Mouse (Mus musculus) retina, adult 2 months (tissue): Measurements from ENCODE around the gene Maml1.
A peak's percentile ranks its signal among the peaks of the same experiment; 100 is the strongest.

ENCODE experiments used
- DNase-seq: peaks from one replicate; pipeline ENCODE4 v3.0.0-alpha.2; 2012; ENCODE audit warnings: low read depth, low spot score

Maml1 gene

DNA sequence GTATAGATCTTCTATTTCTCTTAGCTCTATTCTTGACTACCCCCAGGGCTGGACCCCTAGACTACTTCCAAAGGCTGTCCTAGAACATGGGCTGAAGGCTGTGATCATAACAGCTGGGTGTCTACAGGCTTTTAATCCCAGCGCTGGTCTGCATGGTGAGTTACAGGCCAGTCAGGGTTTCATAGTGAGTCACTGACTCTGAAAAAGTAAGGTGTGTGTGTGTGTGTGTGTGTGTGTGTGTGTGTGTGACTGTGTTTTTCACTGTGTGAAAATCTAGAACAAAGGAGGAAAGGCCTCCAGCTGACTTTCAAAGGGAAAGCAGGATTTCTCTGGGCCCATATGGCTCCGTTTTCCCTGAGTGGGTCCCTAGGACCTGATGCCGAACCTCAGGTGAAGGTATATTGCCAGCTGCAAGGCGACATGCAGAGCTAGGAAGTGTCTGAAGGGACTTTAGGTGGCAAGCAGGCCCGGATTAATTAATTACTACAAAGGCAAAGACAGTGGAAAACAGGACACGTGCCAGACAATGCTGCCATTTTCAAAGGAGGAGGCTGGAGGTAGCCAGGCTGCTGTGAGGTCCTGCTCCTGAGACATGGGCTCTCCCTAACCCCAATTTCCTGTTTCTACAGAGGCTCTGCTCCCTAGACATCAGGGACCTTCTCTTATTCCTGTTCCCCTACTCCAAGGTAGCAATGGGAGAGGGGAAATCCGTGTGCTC, 69.4 kb downstream of the Maml1 start:
- no peak for DNase-seq

DNA sequence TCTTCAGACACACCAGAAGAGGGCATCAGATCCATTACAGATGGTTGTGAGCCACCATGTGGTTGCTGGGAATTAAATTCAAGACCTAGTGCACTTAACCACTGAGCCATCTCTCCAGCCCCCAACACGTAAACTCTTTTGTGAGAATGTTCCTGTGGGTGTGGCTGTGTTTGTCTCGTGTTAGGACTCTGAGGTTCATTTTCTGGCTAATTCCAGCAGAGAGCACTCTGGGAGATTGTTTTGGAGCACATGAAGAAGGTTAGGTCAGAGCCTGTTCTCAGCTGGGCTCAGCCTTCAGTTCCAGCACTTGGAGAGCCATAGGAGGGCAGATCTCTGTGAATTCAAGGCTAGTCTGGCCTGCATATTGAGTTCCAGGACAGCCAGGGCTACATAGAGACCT, 72.3 kb downstream of the Maml1 start:
- DNase-seq = no peak

DNA sequence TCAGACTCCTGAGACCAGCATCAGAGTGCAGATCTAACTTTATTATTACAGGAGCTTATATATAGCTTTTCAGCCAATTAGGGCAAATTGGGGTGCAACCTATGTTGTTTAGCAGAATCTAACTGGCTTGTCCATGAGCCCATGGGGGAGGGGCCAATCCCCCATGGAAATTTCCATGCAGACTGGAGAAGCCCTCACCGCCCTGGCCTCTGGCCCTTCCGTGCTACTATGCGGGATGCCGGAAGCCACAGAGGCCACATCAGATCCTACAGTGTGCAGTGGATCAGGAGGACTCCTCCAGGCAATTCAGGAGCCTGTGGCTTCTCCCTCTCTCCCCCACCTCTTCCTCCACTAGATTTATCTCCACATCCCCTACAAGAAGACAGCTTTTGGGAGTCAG, 74.3 kb downstream of the Maml1 start:
- DNase-seq = no peak

DNA sequence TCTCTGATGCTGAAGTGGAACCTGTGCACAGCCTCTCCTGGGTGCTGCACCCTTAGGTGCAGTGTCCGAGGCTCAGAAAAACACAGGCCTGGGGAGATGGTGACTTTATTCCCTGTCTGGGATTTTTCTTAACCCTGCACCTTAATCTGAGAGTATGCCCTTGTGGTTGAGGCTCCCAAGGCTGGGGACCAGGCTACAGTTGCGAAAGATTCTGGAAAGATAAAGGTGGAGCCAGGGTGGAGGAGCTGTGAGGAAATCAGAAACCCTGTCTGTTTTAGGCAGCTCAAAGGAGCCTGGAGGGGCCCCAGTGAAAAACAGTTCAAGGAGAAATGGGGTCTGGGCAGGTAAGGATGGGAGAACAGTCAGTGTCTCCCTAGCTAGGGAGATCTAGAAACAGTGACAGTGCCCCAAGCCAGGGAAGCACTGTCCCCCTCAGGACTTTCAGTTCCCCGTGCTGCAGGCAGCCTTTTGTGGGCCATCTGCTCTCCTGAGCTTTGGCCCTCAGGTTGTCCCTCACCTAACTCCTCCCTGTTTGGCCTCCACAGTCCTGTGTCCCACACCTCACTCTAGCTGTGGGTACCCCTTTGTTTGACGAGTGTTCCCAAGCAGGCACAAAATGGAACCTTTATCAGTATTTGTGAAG, 75.3 kb downstream of the Maml1 start:
- DNase-seq = no peak

DNA sequence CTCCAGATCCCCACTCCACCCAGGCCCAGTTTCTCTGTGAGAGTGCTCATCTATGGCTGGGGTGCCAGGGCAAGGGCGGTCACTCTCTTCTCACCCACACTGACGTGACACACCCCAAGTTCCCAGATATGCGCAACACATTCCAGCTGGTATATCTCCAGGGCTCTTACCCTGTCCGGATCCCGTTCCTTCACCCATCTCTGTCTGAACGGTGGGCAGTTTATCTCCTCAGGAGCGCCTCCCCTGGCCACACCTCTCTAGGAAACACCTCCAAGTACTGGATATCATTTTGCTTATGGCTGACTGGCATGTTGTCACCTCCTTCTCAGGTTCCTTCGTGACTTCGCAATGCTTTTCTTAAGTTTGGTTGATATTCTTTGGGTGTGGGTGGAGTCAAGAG, 76.5 kb downstream of the Maml1 start:
- DNase-seq = no peak

DNA sequence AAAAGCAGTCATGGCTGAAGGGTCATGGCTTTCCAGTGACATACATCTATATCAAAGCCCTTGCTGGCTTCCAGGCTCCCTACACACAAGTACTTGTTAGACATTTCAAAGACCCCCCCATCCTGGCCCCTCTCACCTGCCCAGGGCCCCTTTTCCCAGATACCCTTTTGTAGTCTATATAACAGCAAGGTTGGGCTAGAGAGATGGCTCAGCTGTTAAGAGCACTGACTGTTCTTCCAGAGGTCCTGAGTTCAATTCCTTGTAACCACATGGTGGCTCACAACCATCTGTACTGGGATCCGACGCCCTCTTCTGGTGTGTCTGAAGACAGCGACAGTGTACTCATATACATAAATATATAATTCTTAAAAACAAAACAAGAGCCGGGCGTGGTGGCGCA, 77.5 kb downstream of the Maml1 start:
- no peak for DNase-seq

DNA sequence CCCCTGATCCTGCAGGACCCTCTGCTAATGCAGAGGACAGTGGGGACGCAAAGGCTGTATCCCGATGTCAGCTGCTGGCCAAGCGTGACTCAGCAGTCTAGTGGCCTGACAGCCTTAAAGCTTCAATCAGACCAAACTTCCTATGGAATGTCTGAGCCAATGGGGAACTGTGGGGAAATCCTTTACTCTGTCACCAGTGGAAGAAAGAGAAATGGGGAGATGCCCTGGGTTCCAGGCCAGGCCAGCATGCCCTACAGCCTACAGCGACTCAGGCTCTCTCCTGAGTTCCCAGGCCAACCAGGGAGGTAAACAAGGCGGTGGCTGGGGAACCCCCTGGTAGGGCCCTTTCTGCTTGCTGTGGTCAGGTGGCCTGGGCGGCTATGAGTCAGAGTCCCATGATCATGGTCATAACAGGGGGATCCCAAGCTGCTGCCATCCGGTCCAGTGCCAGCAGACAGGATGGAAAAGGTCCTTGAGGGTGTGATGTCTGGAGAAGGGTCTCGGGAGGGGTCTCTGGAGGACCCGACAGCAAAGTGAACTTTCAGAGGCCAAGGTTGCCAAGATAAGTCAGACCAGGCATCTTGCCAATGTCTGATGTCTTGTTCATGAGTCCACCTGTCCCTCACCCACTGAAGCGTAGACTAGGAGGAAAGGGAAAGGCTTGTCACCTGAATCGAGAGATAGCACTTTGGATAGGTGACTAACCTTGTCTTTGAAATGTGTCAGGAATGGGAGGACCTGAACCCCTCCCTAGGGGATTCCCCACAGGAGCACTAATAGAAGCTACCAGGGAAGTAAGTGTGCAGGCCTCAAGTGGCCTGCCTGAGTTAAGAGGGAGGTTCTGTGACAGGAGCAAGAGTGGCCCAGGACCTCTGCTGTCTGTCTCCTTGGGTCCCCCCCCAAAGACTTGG, 79.0 kb downstream of the Maml1 start:
- DNase-seq = no peak

DNA sequence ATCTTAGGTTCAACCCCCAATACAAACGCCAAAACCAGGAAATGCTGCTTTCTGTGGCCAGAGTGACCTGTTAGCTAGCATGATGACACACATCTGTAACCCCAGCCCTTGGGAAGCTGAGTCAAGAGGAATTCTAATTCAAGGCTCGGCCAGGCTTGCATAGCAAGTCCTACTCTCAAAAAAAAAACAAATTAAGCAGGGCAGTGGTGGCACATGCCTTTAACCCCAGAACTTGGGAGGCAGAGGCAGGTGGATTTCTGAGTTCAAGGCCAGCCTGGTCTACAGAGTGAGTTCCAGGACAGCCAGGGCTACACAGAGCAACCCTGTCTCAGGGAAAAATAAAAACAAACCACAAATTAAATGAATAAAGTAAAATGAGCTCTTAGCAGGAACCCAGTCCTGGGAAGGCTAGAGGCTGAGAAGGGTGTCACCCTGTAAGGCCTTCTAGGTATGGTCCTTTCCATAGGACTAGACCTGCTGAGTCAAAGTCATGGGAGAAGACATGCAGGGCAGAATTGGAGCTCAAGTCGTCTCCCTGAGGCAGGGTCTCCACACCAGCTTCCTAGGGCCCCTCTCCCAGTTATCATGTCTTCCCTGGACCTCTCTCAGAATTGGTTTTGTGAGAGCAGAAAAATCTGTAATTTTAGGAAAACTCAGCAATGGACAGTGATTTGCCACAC, 79.9 kb downstream of the Maml1 start:
- no peak for DNase-seq

DNA sequence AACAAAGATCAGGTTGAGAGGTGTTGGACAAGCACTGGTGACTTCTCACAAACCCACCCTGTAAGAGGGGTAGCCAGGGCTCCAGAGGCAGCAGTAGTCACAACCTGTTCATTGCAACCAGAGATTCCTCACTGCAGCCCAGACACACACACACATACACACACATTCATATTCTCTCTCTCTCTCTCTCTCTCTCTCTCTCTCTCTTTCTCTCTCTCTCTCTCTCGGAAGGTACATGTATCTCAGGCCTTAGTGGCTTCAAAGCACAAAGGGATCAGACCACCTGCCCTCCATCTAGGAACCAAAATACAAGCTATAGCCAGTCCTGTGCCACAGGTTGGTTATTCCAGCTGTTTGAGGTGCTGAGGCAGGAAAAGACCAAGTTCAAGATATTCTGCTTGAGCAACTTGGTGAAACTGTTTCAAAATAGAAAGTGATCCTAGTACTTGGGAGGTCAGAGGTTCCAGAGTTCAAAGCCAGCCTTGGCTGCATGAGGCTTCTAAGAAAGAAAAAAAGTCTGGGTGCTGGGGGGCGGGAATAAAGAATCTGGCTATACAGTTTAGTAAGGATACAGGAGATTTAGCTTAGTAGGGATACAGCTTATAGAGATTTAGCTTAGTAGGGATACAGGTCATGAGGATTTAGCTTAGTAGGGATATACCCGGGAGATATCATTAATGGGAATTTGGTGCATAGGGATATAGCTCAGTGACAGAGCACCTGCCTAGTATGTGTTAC, 80.6 kb downstream of the Maml1 start:
- no peak for DNase-seq

DNA sequence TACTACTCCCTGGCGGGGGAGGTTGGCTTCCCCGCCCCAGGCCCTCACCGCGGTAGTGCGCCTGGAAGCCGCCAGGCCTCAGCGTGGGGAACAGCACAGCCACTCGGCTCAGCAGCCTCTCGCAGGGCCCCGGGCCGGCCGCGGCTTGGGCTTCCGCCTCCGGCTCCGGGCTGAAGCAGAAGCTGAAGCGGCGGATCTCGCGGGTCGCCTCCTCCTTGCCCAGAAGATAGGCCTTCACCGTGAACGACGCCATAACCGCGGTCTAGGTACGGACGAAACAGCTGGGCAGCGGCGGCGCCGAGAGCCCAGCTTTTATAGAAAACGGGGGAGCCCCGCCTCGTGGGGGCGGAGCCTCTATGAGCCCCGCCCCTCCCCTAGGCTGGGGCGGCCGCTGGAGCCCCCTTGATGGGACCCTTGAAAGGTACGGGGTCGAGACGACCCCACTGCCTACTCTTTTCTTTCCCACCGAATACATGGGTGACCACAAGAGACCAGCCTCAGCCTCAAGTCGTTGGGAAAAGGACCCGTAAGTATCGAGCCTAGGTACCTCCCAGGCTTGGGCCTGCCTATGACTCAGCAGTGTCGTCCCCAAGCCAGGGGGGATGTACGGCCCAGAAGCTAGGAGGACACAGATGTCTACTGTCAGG, 81.5 kb downstream of the Maml1 start, which contains the start of the genes Sqstm1 and Mgat4b:
Gene Sqstm1 (minus strand): TSS at position 323 of the 647 bp plus-strand sequence.
Gene Mgat4b (plus strand): TSS at position 386 of the 647 bp plus-strand sequence.
- no peak for DNase-seq

DNA sequence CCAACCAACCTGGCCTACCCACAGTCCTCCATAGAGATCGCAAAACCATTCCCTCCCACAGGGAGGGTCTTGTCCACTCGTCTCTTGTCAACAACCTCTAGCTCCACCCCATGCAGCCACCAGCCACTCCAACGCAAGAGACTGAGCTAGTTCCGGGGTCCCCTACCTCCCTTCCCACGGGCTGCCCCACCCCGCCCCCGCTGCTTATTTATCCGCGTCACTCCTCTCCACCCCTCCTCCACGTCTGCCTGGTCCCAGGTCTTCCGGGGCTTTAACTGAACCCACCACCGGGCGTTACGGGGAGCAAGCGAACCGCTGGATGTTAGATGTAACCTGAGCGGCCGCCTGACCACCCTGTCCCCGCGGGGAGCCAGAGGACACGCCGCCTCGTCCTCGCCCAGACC, 82.0 kb downstream of the Maml1 start:
- DNase-seq = peak; percentile 66

DNA sequence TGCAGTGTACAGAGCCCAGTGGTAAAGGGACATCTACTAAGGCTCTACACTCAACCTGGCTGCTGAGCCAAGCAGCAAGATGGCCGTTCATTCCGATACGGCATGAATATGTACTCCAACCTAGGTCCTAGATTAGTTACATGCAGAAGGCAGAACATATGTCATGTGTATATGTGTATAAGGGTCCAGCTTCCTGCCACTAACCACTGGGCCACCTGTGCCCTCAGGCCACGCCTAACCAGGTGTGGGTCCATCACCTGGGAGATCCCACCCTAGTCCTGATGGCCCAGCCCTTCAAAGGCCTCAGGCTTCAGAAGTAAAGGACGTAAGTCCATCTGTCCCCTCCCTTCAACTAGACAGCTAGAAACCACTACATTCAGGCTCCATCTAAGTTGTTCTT, 84.1 kb downstream of the Maml1 start:
- no peak for DNase-seq

DNA sequence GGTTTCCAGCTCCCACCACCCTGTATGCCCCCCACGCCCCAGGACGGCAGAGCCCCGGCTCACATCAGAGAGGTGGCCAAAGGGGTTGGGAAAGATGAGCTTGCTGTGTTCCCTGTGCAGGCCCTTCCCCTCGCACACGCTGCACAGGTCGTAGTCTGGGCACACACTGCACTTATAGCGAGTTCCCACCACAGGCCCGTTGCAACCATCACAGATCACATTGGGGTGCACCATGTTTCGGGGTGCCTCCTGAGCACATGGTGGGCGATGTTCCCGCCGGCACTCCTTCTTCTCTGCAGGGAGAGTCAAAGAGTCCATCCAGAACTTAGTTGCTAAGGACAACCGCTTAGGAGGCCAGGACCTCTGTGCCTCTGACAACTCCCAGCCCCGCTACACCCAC, 84.8 kb downstream of the Maml1 start:
- no peak for DNase-seq

DNA sequence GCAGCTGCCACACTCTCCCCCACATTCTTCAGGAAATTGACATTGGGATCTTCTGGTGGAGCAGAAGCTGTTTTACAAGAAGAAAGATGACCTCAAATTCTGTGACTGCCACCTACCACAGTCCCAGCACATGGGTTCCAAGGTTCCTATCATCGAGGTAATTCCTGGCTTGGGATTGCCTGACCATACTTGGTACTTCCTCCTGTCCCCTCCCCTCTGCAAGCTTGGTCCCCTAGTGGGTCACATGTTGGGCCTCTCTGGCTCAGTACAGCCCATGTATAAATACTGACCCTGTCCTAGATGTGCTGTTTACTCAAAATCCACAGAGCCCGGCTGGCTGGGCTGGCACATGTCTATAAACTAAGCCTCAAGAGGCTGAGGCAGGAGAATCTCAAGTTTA, 86.1 kb downstream of the Maml1 start:
- DNase-seq = no peak
